Mouse (Mus musculus) limb, embryonic 14.5 days (tissue): ENCODE results near the gene Rab44. TPM values are rescaled to one million over a fixed set of nuclear protein-coding genes. Genes with fewer than 3 reads are reported as not detected.

ENCODE experiments used
- ATAC-seq: fragments of 200-750 bp; cut with Nextera tagmentation; 2 replicates; pipeline ENCODE4 v1.8.0; 2017; ENCODE audit warnings: low read depth, moderate number of reproducible peaks, moderate TSS enrichment; ENCODE audit not compliant: low FRiP score
- DNase-seq: peaks from one replicate; pipeline ENCODE4 v3.0.0-alpha.2; 2015; ENCODE audit warnings: low spot score
- H3K27ac ChIP-seq: fragments of 300-500 bp; sonication (generic); replicated peaks from 2 replicates; pipeline ENCODE4 v1.5.1; 2014; ENCODE audit warnings: low read depth, mild to moderate bottlenecking, low read length, moderate library complexity, mixed read lengths
- H3K27me3 ChIP-seq: fragments of 300-500 bp; sonication (generic); 2 replicates; pipeline ENCODE4 v1.6.1; 2014; ENCODE audit warnings: low read length, mixed read lengths; ENCODE audit not compliant: control insufficient read depth, insufficient read depth
- H3K36me3 ChIP-seq: fragments of 300-500 bp; sonication (generic); 2 replicates; pipeline ENCODE4 v1.6.1; 2014; ENCODE audit warnings: mild to moderate bottlenecking, low read length, moderate library complexity, mixed read lengths; ENCODE audit not compliant: control insufficient read depth, insufficient read depth
- H3K4me1 ChIP-seq: fragments of 300-500 bp; sonication (generic); 2 replicates; pipeline ENCODE4 v1.6.1; 2014; ENCODE audit warnings: antibody characterized with exemption, low read length, mixed read lengths; ENCODE audit not compliant: control insufficient read depth, insufficient read depth
- H3K4me2 ChIP-seq: fragments of 300-500 bp; sonication (generic); replicated peaks from 2 replicates; pipeline ENCODE4 v1.6.1; 2014; ENCODE audit warnings: low read depth, mild to moderate bottlenecking, low read length, moderate library complexity; ENCODE audit not compliant: severe bottlenecking
- H3K4me3 ChIP-seq: fragments of 300-500 bp; sonication (generic); replicated peaks from 2 replicates; pipeline ENCODE4 v1.5.1; 2014; ENCODE audit warnings: low read length
- H3K9ac ChIP-seq: fragments of 300-500 bp; sonication (generic); 2 replicates; pipeline ENCODE4 v1.6.1; 2014; ENCODE audit warnings: mild to moderate bottlenecking, low read depth, low read length, moderate library complexity; ENCODE audit not compliant: severe bottlenecking
- H3K9me3 ChIP-seq: fragments of 300-500 bp; sonication (generic); 2 replicates; pipeline ENCODE4 v1.6.1; 2016; ENCODE audit warnings: low read length; ENCODE audit not compliant: control insufficient read depth
- POLR2A ChIP-seq: fragments of 200-500 bp; IDR thresholded peaks from 2 replicates; pipeline ENCODE4 v1.8.0; 2012; ENCODE audit warnings: inconsistent platforms, mild to moderate bottlenecking, moderate library complexity, borderline replicate concordance; ENCODE audit not compliant: insufficient read depth, insufficient read length; ENCODE audit errors: extremely low read depth
- WGBS: fragments of 180-500 bp; shearing (Covaris S2); extraction: QIAGEN DNeasy Blood & Tissue Kit; methylation state at CpG from one replicate; pipeline ENCODE4 v1.1.7; 2014; 5-methylcytosine and 5-hydroxymethylcytosine counted together
- polyA plus RNA-seq, 2 experiments: library from polyadenylated mRNA; depleted of rRNA in 1 of 2; stranded (reverse) in 1 of 2; unstranded in 1 of 2; fragments of >200 nt; fragmentation: Nextera tagmentation in 1 of 2; extraction: Ambion mirVana in 1 of 2; gene quantifications; 2 replicates each; pipeline versions ENCODE4 v1.2.1 to v1.2.3; 2012 to 2014

Gene Rab44
- polyA plus RNA-seq, 2 experiments, result 1.5 to 2.8 TPM

- peaks cover 4% of the 10 kb centered on the region; the same call in 1 of the 2 replicates for H3K4me1 ChIP-seq
- no peak overlapping the region for H3K9ac ChIP-seq
- no peak overlapping the region for H3K4me3 ChIP-seq
- no peaks in the 10 kb centered on the region for H3K9me3 ChIP-seq
- no peak overlapping the region for H3K4me2 ChIP-seq
- no peak for TF ChIP-seq POLR2A
- 68% methylated on average over 5 of the region's 5 CpGs for WGBS
- H3K27ac ChIP-seq, result no peak overlapping the region
- ATAC-seq (no peak), DNase-seq (no peak)
- no peaks in the 10 kb centered on the region for H3K36me3 ChIP-seq
- H3K27me3 ChIP-seq, result no peaks in the 10 kb centered on the region
Observed at GRCm38 (mm10) chr17:29129341-29129740, 15.4 kb downstream of the Rab44 start.

- Histone ChIP-seq H3K4me2 (no peak overlapping the region), H3K4me3 (no peak overlapping the region), H3K27ac (no peak overlapping the region), H3K27me3 (no peaks in the 10 kb centered on the region), H3K36me3 (no peaks in the 10 kb centered on the region), H3K4me1 (peaks cover 5% of the 10 kb centered on the region; the same call in 1 of the 2 replicates), H3K9me3 (no peaks in the 10 kb centered on the region), H3K9ac (no peak overlapping the region)
- 66% methylated on average over 5 of the region's 5 CpGs for WGBS
- TF ChIP-seq POLR2A, result no peak
- ATAC-seq (no peak), DNase-seq (no peak)
Observed at GRCm38 (mm10) chr17:29135066-29135465, 21.1 kb downstream of the Rab44 start.

- no peak for TF ChIP-seq POLR2A
- Histone ChIP-seq H3K27ac (no peak overlapping the region), H3K9me3 (no peaks in the 10 kb centered on the region), H3K36me3 (no peaks in the 10 kb centered on the region), H3K27me3 (no peaks in the 10 kb centered on the region), H3K4me1 (peaks cover 5% of the 10 kb centered on the region; the same call in 1 of the 2 replicates), H3K4me3 (no peak overlapping the region), H3K4me2 (no peak overlapping the region), H3K9ac (no peak overlapping the region)
- 56% methylated on average over 6 of the region's 6 CpGs for WGBS
- DNase-seq, result no peak
- ATAC-seq, result no peak
Observed at GRCm38 (mm10) chr17:29136236-29136635, 22.3 kb downstream of the Rab44 start.

DNA sequence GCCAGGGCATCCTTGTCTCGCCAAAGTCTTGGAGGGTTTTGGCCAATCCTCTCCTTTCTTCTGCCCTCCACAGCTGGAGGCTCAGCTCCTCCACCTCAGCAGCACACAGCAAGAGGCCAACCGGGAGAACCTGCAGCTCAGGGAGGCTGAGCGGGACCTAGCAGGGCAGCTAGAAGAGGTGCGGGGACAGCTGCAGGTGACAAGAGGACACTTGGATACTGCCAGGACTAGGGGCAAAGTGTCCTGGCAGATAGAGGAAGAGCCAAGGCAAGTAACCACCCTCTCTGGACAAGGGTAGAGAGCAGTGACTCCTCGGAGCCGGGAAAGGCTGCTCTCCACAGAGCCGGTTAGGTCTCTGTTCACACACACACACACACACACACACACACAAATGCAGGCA, 24.0 kb downstream of the Rab44 start:
- Histone ChIP-seq H3K27ac (no peak overlapping the region), H3K9ac (no peak overlapping the region), H3K4me1 (peaks cover 5% of the 10 kb centered on the region; the same call in 1 of the 2 replicates), H3K4me3 (no peak overlapping the region), H3K27me3 (no peaks in the 10 kb centered on the region), H3K4me2 (no peak overlapping the region), H3K9me3 (no peaks in the 10 kb centered on the region), H3K36me3 (no peaks in the 10 kb centered on the region)
- no peak for TF ChIP-seq POLR2A
- WGBS, result 78% methylated on average over 7 of the region's 7 CpGs
- ATAC-seq, result no peak
- DNase-seq, result no peak

GRCm38 (mm10) chr17:29141577-29141976, 27.6 kb downstream of the Rab44 start:
- 86% methylated on average over 3 of the region's 3 CpGs for WGBS
- Histone ChIP-seq H3K36me3 (no peaks in the 10 kb centered on the region), H3K4me1 (no peaks in the 10 kb centered on the region), H3K4me3 (no peak overlapping the region), H3K9ac (no peak overlapping the region), H3K4me2 (no peak overlapping the region), H3K9me3 (no peaks in the 10 kb centered on the region; the same call in 1 of the 2 replicates), H3K27ac (no peak overlapping the region), H3K27me3 (no peaks in the 10 kb centered on the region)
- TF ChIP-seq POLR2A, result no peak
- ATAC-seq (no peak), DNase-seq (no peak)

GRCm38 (mm10) chr17:29143266-29143665, 29.3 kb downstream of the Rab44 start:
- Histone ChIP-seq H3K36me3 (no peaks in the 10 kb centered on the region), H3K4me2 (no peak overlapping the region), H3K9ac (no peak overlapping the region), H3K4me1 (no peaks in the 10 kb centered on the region), H3K27ac (no peak overlapping the region), H3K27me3 (no peaks in the 10 kb centered on the region), H3K4me3 (no peak overlapping the region), H3K9me3 (no peaks in the 10 kb centered on the region; the same call in 1 of the 2 replicates)
- no peak for TF ChIP-seq POLR2A
- no peak for DNase-seq
- WGBS, result 78% methylated on average over 8 of the region's 8 CpGs
- ATAC-seq, result no peak
